Mouse (Mus musculus) liver, embryonic 14.5 days (tissue): ENCODE measurements around the gene Defb25. TPM values are rescaled to one million over a fixed set of nuclear protein-coding genes. Genes with fewer than 3 reads are reported as not detected.
A peak's percentile ranks its signal among the peaks of the same experiment; 100 is the strongest.

Experiments used
- ATAC-seq: fragments of 200-750 bp; cut with Nextera tagmentation; 2 replicates; pipeline ENCODE4 v1.8.0; 2017; ENCODE audit warnings: moderate number of reproducible peaks, mild to moderate bottlenecking, moderate library complexity; ENCODE audit not compliant: insufficient read depth
- DNase-seq, 3 experiments: peaks; one replicate each; pipeline ENCODE4 v3.0.0-alpha.2; 2012 to 2013; ENCODE audit warnings: low read depth in 3 of 3, low spot score in 3 of 3
- H3K27ac ChIP-seq: fragments of 300-500 bp; sonication (generic); 2 replicates; pipeline ENCODE4 v1.5.1; 2014; ENCODE audit warnings: moderate library complexity, mild to moderate bottlenecking, control low read depth, inconsistent platforms
- H3K27me3 ChIP-seq: fragments of 300-500 bp; sonication (generic); 2 replicates; pipeline ENCODE4 v1.6.1; 2014; ENCODE audit warnings: mild to moderate bottlenecking, low read length, moderate library complexity; ENCODE audit not compliant: control insufficient read depth, insufficient read depth
- H3K36me3 ChIP-seq: fragments of 300-500 bp; sonication (generic); replicated peaks from 2 replicates; pipeline ENCODE4 v1.6.1; 2014; ENCODE audit warnings: low read depth; ENCODE audit not compliant: control insufficient read depth, insufficient read depth
- H3K4me1 ChIP-seq, 2 experiments: fragments of 200-500 bp in 1 of 2; fragments of 300-500 bp in 1 of 2; sonication (generic) in 1 of 2; replicated peaks; 2 replicates each; pipeline ENCODE4 v1.6.1; 2012 to 2014; ENCODE audit warnings: antibody characterized with exemption in 1 of 2, inconsistent platforms in 1 of 2, low read length in 1 of 2; ENCODE audit not compliant: control insufficient read depth in 2 of 2, insufficient read depth in 2 of 2
- H3K4me2 ChIP-seq: fragments of 300-500 bp; sonication (generic); 2 replicates; pipeline ENCODE4 v1.6.1; 2014; ENCODE audit warnings: low read depth, mild to moderate bottlenecking, control low read depth, moderate library complexity
- H3K4me3 ChIP-seq, 2 experiments: fragments of 200-500 bp in 1 of 2; fragments of 300-500 bp in 1 of 2; sonication (generic) in 1 of 2; 2 replicates each; pipeline ENCODE4 v1.5.1; 2012 to 2014; ENCODE audit warnings: low read depth in 2 of 2, low read length in 2 of 2, mild to moderate bottlenecking in 2 of 2, control low read depth in 1 of 2, inconsistent platforms in 1 of 2, moderate library complexity in 1 of 2; ENCODE audit not compliant: insufficient read depth in 1 of 2
- H3K9ac ChIP-seq: fragments of 300-500 bp; sonication (generic); replicated peaks from 2 replicates; pipeline ENCODE4 v1.6.1; 2014; ENCODE audit warnings: mild to moderate bottlenecking, control low read depth, moderate library complexity
- H3K9me3 ChIP-seq: fragments of 300-500 bp; sonication (generic); 2 replicates; pipeline ENCODE4 v1.6.1; 2016; ENCODE audit warnings: low read length, mixed read lengths; ENCODE audit not compliant: control insufficient read depth
- CTCF ChIP-seq: IDR thresholded peaks from 2 replicates; pipeline ENCODE4 v1.5.1; 2016; ENCODE audit warnings: antibody characterized with exemption, low read depth, control low read depth
- EP300 ChIP-seq: IDR thresholded peaks from 2 replicates; pipeline ENCODE4 v1.6.1; 2016; ENCODE audit warnings: antibody characterized with exemption, low read depth
- WGBS: fragments of 180-500 bp; shearing (Covaris S2); extraction: QIAGEN DNeasy Blood & Tissue Kit; methylation state at CpG from one replicate; pipeline ENCODE4 v1.1.7; 2014; ENCODE audit not compliant: insufficient replicate concordance; 5-methylcytosine and 5-hydroxymethylcytosine counted together
- polyA plus RNA-seq, 2 experiments: library from polyadenylated mRNA; depleted of rRNA in 1 of 2; stranded (reverse) in 1 of 2; unstranded in 1 of 2; fragments of >200 nt; fragmentation: Nextera tagmentation in 1 of 2; extraction: Ambion mirVana in 1 of 2; gene quantifications; 2 replicates each; pipeline versions ENCODE4 v1.2.1 to v1.2.3; 2012 to 2014

The Defb25 gene
- polyA plus RNA-seq (2012; rRNA removed) (not detected in 2 replicates), polyA plus RNA-seq (2014; fragmentation: Nextera tagmentation; extraction: Ambion mirVana) (not detected in 2 replicates)

- 69% methylated on average over 7 of the region's 7 CpGs for WGBS
- no peak within 1 kb of the TSS for H3K27ac ChIP-seq
- no peak within 1 kb of the TSS for H3K4me2 ChIP-seq
- TF ChIP-seq CTCF (no peak), EP300 (no peak)
- H3K4me3 ChIP-seq: no peak within 1 kb of the TSS
- no peaks in the 10 kb centered on the region for H3K9me3 ChIP-seq
- H3K36me3 ChIP-seq: no peaks in the 10 kb centered on the region
- H3K4me1 ChIP-seq: no peaks in the 10 kb centered on the region
- ATAC-seq: no peak
- H3K9ac ChIP-seq: no peak within 1 kb of the TSS
- no peak for DNase-seq
- H3K27me3 ChIP-seq: peaks cover 27% of the 10 kb centered on the region
Measured at GRCm38 (mm10) chr2:152622953-152623352, at the start of gene Defb25. Gene Defb25, minus strand, starts transcription at chr2:152623053.

- ATAC-seq (no peak), DNase-seq (no peak)
- no peak overlapping the region for H3K4me3 ChIP-seq
- H3K36me3 ChIP-seq: peaks cover 17% of the 10 kb centered on the region
- 67% methylated on average over 12 of the region's 12 CpGs for WGBS
- no peak overlapping the region for H3K9ac ChIP-seq
- H3K27me3 ChIP-seq: no peaks in the 10 kb centered on the region
- peaks cover 14 to 22% of the 10 kb centered on the region in 2 experiments for H3K4me1 ChIP-seq
- no peak overlapping the region for H3K27ac ChIP-seq
- TF ChIP-seq EP300: no peak
- TF ChIP-seq CTCF: no peak
- H3K9me3 ChIP-seq: no peaks in the 10 kb centered on the region
- H3K4me2 ChIP-seq: no peak overlapping the region
Measured at GRCm38 (mm10) chr2:152672166-152672565, 49.3 kb upstream of the Defb25 start.

- no peak overlapping the region for H3K9ac ChIP-seq
- peak overlapping the region in 1 of 2 experiments; percentile 91; a peak in 1 of 4 replicates for H3K4me3 ChIP-seq
- peak overlapping the region; percentile 97 for H3K4me2 ChIP-seq
- peaks cover 15% of the 10 kb centered on the region for H3K36me3 ChIP-seq
- no peak overlapping the region for H3K27ac ChIP-seq
- H3K4me1 ChIP-seq: peaks cover 14 to 22% of the 10 kb centered on the region in 2 experiments
- TF ChIP-seq CTCF (peak; percentile 66), EP300 (no peak)
- DNase-seq: peak in 1 of 3 experiments; percentile 50
- no peaks in the 10 kb centered on the region for H3K9me3 ChIP-seq
- peak; percentile 42 for ATAC-seq
- 10% methylated on average over 5 of the region's 5 CpGs for whole genome bisulfite sequencing
- no peaks in the 10 kb centered on the region for H3K27me3 ChIP-seq
Measured at GRCm38 (mm10) chr2:152671642-152671999, 48.8 kb upstream of the Defb25 start.

- no peak overlapping the region for H3K27ac ChIP-seq
Measured at GRCm38 (mm10) chr2:152670983-152671641, 48.3 kb upstream of the Defb25 start.

GRCm38 (mm10) chr2:152669639-152670484, 47.0 kb upstream of the Defb25 start:
- TF ChIP-seq CTCF: no peak
- TF ChIP-seq EP300: no peak
- Histone ChIP-seq H3K27ac (peak overlapping the region; percentile 12; the same call in 1 of the 2 replicates), H3K9ac (peak overlapping the region; percentile 74), H3K4me3 (peak overlapping the region; percentile 84 to 91), H3K27me3 (no peaks in the 10 kb centered on the region), H3K9me3 (no peaks in the 10 kb centered on the region), H3K4me2 (peak overlapping the region; percentile 97), H3K36me3 (peaks cover 4% of the 10 kb centered on the region), H3K4me1 (peaks cover 14 to 22% of the 10 kb centered on the region in 2 experiments)
- WGBS: 1% methylated on average over 46 of the region's 46 CpGs
- no peak for DNase-seq
- peak; percentile 71 for ATAC-seq

More at GRCm38 (mm10) chr2:152670983-152671641, 48.3 kb upstream of the Defb25 start:
- TF ChIP-seq EP300 (no peak), CTCF (no peak)
- ATAC-seq: no peak
- Histone ChIP-seq H3K4me2 (peak overlapping the region; percentile 97), H3K9ac (peak overlapping the region; percentile 74; the same call in 1 of the 2 replicates), H3K4me1 (peaks cover 14 to 22% of the 10 kb centered on the region in 2 experiments), H3K27me3 (no peaks in the 10 kb centered on the region), H3K4me3 (peak overlapping the region; percentile 84 to 91), H3K36me3 (peaks cover 11% of the 10 kb centered on the region), H3K9me3 (no peaks in the 10 kb centered on the region)
- DNase-seq: no peak
- WGBS: 7% methylated on average over 9 of the region's 9 CpGs
